Mouse (Mus musculus): ENCODE measurements around the gene Tanc2.

Gene Tanc2

GRCm38 (mm10) chr11:105654616-105655015 is 64.8 kb downstream of the Tanc2 start:
- DNase-seq: no peak

DNA sequence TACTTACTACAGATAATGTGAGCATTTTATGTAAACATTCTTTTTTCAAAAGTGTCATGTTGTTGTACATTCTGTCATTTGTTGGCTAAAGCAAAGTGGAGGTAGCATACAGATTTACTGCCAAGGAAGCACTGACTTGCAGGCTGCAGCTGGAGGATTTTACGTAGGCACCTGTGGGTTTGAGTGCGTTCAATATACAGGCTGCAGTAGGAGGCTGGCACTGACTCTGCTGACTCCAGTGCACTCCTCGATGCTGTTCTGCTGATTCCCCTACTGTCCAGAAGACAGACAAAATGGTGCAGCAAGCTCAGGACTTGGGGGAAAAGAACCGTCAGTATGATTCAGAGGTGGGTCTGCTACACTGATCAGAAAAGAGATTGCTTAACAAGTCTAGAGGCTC is 65.5 kb downstream of the Tanc2 start:
- DNase-seq: no peak

- DNase-seq: no peak
These were observed 78.1 kb downstream of the Tanc2 start for GRCm38 (mm10) chr11:105667879-105668278.

- no peak for DNase-seq
These were observed 89.2 kb downstream of the Tanc2 start for GRCm38 (mm10) chr11:105678996-105679395.

DNA sequence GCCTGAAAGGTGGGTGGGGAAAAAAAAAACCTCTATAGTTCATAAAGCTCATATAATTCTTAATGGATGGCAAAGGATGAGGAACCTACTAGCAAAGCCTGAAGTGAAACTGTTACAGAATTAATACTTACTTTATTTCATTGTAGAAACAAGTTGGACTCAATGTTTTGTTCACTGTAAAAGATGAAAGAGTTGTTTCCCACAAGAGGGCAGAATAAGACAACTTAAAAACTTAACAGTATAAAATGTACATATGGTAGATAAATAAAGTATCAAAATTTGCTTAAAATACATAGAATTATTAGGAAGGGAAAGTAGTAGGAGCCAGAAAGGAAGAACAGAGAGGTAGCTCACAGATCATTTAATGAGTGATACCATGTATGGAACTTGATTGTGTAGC is 95.0 kb downstream of the Tanc2 start:
- DNase-seq: no peak

GRCm38 (mm10) chr11:105700528-105700927 is 110.7 kb downstream of the Tanc2 start:
- DNase-seq: no peak

GRCm38 (mm10) chr11:105719660-105720059 is 129.9 kb downstream of the Tanc2 start:
- no peak for DNase-seq

- DNase-seq: no peak
These were observed 141.8 kb downstream of the Tanc2 start for GRCm38 (mm10) chr11:105731541-105731940.

DNA sequence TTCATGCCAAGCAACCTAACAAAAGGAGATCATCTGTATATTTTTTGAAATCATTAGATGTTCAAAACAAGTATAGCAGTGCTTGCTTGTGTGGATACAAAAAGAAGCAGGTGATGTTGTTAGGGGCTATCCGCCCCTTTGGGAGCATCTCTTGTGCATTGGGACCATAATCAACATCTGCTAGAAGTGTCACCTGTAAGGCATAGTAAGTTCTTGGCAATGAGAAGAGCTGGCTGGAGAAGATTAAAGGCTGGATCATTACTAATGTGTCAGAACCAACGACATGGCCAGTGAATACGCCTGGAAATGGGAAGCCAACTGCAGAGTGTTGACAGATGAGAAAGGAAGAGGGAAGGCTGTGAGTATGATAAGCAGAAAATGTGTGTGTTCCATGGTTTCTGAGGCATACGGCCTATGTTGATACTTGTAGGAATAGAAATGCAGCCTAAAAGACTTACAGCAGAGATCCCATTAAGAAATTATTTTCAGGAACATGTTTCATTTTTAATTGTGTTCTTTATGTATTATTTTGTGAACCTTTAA is 142.3 kb downstream of the Tanc2 start:
- no peak for DNase-seq

DNA sequence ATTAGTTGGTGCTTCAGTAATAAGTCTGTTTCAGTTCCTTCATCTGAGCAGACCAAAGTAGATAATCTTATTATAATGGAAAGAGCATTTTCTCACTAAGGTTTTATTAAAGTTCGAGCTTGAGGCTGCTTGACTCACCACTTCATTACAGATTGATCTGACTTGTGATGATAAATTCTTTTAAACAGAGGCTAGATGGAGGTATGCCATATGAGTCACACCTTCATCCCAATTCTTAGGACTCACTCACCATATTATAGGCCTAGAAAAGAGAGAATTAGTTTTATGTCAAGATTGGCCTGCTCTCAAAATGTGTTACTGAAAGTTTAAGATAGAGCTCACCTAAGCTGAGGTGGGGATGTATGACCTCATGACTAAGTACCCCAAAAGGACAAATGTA is 153.4 kb downstream of the Tanc2 start:
- no peak for DNase-seq

DNA sequence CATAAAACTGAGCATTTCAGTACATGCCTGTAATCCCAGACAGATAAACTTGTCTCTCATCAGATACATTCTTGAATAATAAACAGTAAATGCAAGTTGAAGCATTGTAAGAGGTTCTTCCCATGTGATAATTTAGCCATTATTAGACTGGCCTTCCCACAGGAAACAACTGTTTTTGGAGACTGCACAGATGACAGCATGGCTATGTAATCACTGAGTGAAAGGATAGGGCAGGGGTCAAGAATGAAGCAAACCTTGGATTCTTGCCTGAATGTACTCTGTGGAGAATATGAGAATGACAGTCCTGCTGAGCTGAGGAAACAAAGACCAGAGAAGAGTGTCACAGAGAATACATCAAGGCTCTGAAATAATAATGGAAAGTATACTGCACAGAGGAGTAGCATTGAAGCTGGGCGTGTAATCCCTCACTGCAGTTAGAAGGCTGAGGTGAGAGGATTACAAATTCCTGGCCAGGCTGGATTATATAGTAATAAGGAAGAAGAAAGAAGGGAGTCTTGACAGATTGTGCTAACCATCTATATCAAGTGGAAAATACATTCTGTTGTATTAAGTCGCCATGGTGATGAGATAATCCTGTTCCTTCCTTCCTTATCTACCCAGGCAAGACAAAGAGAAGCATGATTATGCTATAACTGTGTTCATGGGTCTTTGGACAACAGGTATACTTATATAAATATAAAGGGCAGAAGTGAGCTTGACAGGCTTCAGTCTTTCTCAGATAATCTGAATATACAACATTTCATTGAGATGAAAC is 159.7 kb downstream of the Tanc2 start:
- DNase-seq: no peak

- DNase-seq: no peak
These were observed 168.9 kb downstream of the Tanc2 start for GRCm38 (mm10) chr11:105758561-105759203.

DNA sequence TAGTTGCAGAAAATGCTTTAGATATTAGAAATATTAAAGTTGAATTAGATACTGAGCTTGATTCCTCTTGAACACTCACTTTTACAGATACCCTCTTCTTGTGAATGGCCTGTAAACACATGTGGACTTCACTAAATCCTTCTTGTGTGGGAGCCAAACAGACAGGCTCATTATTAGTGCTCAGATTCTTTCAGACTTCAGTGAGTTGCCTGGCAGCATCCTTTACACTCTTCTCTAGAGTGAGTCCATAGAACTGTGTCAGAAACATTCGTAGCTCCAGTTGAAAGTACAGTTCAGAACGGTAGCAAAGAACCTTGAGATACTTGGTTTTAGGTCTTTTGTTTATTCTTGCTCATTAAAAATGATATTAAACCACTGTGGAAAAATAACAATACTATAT is 169.6 kb downstream of the Tanc2 start:
- DNase-seq: no peak

- no peak for DNase-seq
These were observed 170.6 kb downstream of the Tanc2 start for GRCm38 (mm10) chr11:105760346-105760745.

DNA sequence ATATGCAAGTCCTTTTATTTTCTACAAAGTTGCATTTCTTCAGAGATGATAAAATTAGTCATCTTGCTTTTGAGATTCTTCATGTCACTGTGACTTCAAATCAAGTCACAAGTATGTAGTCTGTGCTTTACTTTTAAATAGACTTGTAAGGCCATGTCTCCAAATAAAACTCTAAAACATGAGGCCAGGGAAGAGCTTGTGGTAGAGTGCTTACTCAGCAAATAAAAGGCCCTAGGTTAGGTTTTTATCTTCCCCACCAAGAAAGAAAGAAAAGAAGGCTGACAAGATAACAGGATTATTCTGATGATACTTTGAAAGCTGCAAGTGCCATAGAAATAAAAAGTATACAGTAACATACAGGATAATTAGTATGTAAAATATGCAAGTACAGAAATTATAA is 188.0 kb downstream of the Tanc2 start:
- DNase-seq: no peak

- no peak for DNase-seq
These were observed 202.7 kb downstream of the Tanc2 start for GRCm38 (mm10) chr11:105792501-105792900.

DNA sequence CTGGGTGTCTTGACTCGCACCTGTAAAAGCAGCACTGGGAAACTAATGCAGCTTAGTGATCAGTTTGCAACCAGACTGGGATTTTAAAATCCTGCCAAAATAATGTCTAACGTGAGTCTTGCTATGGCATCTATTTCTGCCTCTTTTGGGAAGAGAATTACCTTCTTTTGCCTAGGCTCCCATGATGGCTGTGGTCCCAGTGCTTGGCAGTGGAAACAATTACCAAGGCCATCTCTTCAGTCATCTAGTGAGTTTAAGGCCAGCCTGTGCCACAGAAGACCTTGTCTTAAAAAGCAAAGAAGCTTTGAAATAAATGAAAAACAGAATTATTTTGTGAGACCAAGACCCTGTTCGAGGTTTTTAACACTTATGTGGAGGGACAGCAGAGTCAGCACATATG is 213.9 kb downstream of the Tanc2 start:
- no peak for DNase-seq

GRCm38 (mm10) chr11:105804776-105805175 is 215.0 kb downstream of the Tanc2 start:
- no peak for DNase-seq

DNA sequence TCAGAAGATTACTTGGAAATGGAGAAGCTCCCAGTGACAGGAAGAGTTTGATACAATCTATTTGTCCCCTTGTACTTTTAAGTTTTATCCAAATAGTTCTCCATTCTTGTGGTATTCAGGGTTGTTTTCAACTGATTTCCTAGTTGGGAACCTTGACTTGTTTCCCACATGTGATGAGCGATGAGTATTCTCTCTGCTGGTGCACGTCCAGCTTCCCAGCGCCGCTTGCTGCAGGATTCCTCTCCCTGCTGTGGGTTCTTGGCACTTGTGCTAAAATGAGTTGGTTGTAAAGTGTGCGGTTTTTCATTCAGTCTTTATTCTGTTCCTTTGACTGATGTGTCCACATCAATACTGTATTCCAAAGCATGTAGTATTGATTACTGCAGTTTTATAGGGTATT is 217.3 kb downstream of the Tanc2 start:
- no peak for DNase-seq

GRCm38 (mm10) chr11:105823246-105823645 is 233.5 kb downstream of the Tanc2 start:
- no peak for DNase-seq

DNA sequence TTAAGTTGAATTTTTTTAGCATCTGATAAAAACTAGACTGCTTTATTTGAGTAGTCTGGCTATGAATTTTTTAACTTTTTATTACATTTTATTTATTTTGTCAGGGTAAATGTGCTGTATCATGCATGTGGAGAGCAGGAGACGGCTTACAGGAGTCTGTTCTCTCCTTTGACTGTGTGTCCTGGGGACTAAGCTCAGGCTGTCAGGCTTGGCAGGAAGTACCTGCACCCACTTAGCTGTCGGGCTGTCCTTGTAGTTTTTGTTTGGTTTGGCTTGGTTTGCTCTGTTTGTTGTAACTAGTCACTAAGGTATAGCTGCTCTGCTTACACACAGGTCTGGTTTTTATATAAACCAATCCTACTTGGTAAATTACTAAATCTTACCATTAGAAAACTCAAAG is 234.0 kb downstream of the Tanc2 start:
- no peak for DNase-seq

DNA sequence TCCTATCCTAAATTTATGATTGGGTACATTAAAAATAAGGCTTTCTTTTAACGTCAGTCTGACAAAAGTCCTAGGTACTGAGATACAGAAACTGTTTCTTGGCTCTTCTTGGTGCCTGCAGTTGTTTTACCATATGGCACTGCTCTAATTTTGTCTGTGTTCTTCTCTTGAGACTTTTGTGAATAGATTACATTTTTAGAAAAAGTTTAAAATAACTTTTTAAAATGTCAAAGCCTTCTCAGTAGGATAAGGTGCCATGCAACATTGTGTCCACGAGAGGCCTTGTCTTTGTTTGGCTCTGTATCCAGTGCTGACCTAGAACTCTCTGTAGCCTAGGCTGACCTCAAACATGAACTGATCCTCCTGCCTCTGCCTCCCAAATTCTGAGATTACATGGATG is 238.4 kb downstream of the Tanc2 start:
- DNase-seq: no peak

DNA sequence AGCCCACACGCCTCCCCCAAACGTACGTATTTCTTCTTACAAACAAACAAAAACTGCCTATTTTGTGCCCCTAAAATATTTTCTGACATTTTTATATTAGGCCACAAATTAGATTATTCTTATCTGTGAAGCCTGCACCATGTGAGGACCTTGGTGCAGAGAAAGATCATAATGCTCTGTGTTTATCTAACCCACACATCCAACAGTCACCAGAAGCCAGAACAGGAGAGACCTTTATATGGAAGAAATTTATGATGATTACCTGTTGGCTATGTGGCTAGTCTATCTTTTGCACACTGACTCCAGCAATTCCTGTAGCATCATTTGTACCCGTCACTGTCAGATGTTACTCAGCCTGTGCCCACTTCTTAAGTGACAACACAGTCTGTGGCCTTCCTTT is 245.4 kb downstream of the Tanc2 start:
- DNase-seq: no peak

- no peak for DNase-seq
These were observed 246.6 kb downstream of the Tanc2 start for GRCm38 (mm10) chr11:105836344-105836891.

All from liver (tissue).